Mouse (Mus musculus) olfactory bulb, adult 2 months (tissue): ENCODE results near the gene Faiml.

Source experiments
- CTCF ChIP-seq: fragments of 200-500 bp; IDR thresholded peaks from 2 replicates; pipeline ENCODE4 v1.5.1; 2012; ENCODE audit warnings: low read depth, mild to moderate bottlenecking, low read length, moderate library complexity; ENCODE audit not compliant: insufficient read depth
- POLR2A ChIP-seq: fragments of 200-500 bp; IDR thresholded peaks from 2 replicates; pipeline ENCODE4 v1.6.1; 2012; ENCODE audit warnings: mild to moderate bottlenecking, low read depth, low read length, moderate library complexity; ENCODE audit not compliant: insufficient read depth

GRCm38 (mm10) chr9:99243190-99243894, 6.3 kb upstream of the Faiml start, which contains the start of gene Cep70:
- TF ChIP-seq CTCF (no peak), POLR2A (peak; percentile 73; the same call in 1 of the 2 replicates)
